Mouse (Mus musculus) T-helper 2 cell (primary cell): ENCODE results near the gene Elovl1.

ENCODE experiments used
- in situ Hi-C: fragments of 300-600 bp; cut with MboI, MseI; formaldehyde crosslinking; loops from one replicate; pipeline ENCODE4 v1.15.1; 2025; ENCODE audit warnings: high pct_unique_total_duplicates

Elovl1 gene

DNA sequence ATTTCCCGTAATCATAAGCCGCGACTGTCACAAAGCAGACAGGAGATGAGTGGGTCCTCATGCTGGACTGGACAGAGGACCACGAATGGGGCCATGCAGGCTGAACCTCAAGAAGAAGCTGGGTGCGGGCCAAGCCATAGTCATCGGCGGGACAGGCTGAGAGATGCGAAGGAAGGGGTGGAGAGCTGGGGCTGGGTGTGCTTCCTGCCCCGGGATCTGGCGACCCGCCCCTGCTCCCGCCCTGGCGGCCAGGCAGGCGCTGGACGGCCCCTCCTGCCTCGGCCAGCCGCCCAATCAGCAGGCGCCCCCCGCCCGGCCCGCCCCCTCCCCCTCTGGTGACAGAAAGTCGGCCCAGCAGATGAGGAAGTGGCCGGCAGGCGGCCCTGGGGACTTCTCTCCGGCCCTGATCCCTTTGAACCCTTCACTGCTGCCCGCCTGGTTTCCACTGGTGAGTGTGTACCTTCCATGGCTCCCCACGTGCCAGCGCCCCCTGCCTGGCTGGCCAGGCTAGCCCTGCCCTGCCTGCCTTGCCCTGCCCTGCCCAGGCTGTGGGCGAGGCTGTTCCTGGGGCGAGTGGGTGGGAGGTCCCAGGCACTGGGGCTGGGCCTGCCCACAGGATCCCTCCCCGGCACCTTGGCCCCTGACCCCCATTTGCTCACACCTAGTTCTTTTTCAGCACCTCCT is at the start of gene Elovl1:
TSS of gene Elovl1 (plus strand) at position 326 of the 684 bp plus-strand sequence.
- in situ Hi-C loops = no loop called here

DNA sequence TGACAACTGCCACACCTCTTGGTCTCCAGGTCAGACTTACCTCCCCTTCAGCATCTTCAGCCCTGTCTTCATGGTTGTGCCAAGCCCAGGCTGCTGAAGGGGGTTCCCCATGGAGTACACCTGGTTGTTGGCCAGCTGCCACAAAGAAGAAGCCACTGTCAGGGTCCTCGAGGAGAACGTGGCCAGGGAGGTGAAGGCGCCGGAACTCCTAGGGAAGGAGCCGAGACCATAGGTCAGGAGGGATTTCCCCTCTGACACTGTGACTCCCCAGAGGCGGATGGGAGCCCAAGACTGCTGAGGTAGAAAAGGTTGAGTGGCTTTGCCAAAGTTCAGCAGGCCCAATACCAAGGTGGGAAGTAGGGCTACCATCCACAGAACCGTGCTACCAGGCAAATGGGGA is 44.6 kb upstream of the Elovl1 start:
- in situ Hi-C loops = no loop called here

DNA sequence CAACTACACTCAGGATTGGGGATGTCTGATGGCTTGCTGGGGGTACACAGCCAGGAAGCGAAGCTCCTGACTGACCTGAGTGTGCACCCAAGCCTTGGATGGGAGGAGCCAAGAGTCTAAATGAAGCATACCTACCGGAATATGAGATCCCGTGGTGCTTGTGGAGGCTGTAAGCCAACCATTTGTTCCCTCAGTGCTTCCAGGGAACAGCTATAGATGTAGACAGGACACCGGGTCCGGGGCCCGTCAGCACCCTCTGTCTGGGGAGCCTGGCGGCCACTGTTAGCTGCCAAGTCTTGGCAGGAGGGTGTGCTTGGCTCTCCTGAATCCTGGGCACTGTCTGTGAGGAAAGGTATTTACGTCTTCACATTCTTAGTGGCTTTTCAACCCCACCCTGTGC is 40.6 kb upstream of the Elovl1 start:
- in situ Hi-C loops = no loop called here

DNA sequence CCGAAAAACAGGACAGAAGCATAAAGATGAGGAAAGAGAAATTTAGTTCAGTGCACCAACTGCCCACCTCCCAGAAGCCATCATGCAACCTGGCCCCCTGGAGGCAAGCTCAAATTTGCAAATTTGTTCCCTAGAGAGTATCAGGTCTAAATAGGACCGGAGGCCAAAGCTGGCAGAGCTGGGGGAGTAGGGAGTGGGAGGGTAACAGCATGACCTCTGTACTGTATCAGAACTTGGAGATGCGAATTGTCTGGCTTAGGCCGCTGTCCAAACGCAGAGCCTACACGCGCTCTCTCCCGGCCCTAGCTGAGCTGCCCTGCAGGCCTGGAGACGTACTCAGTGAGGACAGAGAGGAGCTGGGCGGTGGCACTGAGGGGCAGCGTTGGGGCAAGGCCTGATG is 37.7 kb upstream of the Elovl1 start:
- in situ Hi-C loops = no loop called here

DNA sequence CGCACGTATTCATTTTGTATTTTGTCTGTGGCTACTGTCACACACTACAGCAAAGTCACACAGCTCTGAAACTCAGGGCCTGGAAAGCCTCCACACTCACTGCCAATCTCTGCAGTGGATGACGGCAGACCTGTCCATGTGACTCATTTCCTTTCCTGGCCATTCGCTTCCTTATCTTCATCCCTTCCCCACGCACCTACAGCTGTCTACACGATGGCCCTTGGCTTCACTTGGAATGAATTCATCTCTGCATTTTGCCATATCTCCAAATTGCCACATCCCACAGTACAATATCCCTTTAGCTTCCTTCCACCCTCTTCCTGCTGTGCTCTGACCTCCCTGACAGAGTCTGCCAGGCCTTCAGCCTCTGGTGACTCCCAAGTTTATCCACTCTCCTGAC is 33.4 kb upstream of the Elovl1 start:
- in situ Hi-C loops = no loop called here

DNA sequence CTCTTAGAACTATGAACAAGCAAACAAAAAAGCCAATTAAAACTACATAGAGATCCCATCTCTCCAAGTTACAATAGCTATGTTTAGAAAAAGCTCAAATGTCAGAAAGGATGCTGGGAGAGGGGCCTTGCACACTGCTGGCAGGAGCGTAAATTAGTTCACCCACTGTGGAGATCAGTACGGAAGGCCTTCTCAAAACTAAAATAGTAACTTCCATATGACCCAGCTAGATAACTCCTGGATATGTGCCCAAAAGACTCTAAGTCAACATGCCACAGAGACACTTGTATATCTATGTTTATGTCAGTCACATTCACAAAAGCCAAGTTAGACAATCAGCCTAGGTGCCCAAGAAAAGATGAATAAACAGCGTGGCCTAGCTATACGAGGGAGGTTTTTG is 32.6 kb upstream of the Elovl1 start:
- in situ Hi-C loops = no loop called here

DNA sequence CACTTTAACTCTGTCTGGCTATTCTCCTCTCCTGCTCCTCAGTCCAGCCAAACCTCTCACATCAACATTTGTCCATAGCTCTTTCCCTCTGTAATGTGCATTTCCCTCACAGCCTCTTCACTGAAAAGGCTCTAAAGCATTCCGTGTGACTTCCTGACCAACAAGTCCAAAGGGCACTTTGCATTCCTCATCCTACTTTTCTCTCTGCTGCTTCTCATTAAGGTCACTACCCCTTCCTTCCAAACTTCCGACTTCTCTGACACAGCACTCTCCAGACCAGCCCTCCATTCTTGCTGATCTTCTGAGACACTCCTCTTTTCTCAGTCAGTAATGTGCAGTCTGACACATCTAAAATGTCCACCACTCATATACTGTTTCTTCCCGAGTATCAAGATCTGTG is 31.5 kb upstream of the Elovl1 start:
- in situ Hi-C loops = no loop called here

DNA sequence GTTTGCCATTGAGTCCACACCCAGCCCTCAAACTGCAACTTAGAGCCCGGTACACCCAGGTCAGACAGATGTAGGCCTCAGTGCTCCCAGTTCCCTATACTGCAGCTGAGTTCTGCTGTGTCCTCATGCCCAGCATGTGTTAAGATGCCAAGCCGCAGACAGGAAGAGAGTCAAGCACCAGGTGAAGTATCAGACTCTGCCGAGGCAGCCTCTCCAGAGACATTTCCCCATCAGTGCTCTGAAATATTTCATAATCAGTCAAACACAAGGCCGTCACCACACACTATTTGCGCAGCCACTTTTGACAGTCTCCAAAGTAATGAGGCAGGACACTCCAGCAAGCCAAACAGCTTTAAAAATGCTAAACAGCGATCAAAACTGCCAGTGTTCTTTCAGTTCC is 29.5 kb upstream of the Elovl1 start:
- in situ Hi-C loops = no loop called here

DNA sequence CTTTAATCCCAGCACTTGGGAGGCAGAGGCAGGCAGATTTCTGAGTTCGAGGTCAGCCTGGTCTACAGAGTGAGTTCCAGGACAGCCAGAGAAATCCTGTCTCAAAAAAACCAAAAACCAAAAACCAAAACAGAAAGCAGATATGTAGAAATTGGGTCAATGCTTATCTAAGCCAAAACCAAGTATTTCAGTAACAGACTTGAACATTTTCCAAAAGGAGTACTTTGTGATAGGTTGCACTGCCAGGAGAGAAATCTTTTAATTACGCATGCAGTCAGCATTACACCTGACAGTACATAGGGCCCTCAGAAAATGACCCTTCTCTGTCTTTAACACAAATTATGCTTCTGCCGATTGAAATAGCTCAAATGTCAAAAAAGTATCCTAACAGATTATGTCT is 26.5 kb upstream of the Elovl1 start:
- in situ Hi-C loops = loop anchor here (10.0 kb wide), 1 partner anchor 173 kb away; no protein-coding TSS in a partner anchor

DNA sequence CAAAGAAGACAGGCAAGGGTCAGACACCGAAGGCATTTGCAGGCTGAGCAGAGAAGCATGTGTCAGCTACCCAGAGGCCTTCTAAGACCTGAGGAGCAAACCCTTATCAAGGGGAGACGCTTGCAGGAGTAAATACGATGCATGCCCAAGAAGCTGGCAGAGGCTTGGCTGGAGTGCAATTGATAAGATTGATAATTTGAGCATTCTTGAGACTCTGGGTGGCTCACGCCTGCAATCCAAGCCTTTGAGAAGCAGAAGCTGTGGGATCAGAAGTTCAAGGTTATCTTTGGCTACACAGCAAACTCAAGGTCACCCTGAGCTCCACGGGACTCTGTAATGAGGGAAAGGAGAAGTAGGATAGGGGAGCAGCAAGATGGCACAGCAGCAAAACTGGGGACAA is 26.0 kb upstream of the Elovl1 start:
- in situ Hi-C loops = loop anchor here (10.0 kb wide), 1 partner anchor 173 kb away; no protein-coding TSS in a partner anchor

DNA sequence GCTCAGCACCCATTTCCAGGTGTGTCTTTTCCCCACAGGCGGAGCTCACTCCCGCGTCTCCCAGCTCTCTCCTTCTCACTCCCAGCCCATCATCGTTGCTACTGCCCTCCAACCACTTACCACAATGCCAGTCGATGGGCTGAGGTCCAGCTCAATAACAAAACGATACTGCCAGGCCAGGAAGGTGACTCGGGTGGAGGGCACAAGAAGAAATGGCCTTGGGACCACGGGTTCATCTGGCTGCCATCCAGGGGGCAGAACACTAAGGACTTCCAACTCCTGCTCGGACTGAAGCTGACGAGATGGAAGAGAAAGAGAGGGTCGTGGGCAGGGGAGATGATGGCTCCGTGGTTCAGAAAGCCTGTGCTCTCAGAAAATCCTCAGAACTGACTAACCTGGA is 25.2 kb upstream of the Elovl1 start:
- in situ Hi-C loops = loop anchor here (10.0 kb wide), 1 partner anchor 172 kb away; no protein-coding TSS in a partner anchor

DNA sequence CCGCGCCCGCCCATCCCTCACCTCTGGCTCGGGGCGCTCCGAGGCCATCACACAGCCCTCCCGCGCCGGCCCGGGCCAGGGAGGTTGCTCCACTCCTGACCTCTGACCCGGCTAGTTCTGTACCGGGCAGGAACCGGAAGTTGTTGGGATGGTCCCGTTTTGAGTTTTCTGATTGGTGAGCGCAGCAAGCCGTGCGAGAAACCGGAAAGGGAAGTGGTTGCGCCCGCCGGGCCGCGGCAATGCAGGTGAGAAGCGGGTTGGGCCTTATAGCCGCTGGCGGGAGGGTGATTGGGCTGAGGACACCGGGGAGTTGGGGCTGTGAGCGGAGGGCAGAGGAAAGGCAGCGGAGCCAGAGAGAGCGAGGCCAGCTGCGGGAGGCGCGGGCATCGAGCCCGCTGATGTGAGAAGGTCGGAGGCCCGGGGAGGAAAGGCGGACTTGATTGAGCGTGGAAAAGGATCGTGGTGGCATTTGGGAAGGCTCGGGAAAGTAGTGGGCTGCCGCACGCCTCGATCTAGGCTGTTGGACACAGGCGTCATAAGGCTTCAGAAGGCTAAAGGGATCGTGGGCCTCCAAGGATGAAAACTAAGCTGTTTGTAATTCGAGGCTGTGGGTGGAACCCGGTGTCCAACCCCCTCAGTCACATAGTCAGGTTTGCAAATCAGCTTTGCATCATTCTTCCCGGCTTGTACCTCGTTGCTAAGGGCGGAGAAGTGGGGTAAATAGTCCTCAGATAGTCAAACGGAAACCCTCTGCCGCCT is 18.6 kb upstream of the Elovl1 start, which contains the start of the genes Szt2 and Med8:
TSS of gene Szt2 (minus strand) at position 132 of the 759 bp plus-strand sequence.
TSS of gene Med8 (plus strand) at position 196 of the 759 bp plus-strand sequence.
- in situ Hi-C loops = loop anchor here (10.0 kb wide), 1 partner anchor 165 kb away; no protein-coding TSS in a partner anchor

DNA sequence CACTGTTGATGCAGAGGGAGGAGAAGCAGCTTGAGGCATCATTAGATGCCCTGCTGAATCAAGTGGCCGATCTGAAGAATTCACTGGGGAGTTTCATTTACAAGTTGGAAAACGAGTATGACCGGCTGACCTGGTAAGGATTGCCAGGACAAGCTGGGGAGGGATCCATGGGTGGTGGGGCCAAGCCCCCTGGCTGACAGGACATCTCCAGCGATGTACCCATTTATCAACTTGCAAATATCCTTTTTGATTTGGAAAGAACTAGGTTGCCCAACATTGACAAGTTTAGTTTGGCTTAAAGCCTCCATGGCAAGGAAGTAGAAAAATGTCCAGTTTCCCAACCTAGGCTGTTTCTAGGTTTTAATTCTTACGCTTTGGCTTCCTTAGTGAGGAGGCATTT is 17.0 kb upstream of the Elovl1 start:
- in situ Hi-C loops = no loop called here

DNA sequence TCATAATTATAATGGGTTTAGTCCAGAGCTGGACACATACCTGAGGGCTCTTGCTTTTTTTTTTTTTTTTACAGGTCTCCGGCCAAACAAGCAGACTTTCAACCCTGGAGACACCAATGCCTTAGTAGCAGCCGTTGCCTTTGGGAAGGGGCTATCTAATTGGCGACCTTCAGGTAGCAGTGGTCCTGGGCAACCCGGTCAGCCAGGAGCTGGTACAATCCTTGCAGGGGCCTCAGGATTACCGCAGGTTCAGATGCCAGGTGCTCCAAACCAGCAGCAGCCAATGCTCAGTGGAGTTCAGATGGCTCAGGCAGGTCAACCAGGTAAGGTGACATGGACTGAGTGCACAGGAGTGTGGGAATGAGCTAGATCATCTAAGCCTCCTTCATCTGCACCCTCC is 14.3 kb upstream of the Elovl1 start:
- in situ Hi-C loops = no loop called here

DNA sequence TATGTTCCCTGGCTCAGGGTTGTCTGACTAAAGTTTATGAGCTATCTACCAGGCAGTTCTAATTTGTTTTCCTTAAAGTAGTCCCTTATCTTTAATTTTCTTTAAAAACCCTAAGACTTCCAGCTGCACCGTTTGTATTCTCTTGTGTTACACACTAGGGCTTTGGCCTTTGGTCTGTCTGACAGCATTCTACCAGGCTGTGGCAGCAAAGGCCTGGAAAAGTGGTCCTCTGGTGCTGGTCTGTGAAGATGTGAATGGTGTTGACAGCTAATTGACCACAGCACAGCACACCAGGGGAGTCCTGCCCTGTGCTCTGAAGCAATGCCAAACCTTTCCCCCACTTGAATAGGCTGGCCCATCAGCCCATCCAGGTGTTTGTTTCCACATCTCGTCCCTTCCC is 12.1 kb upstream of the Elovl1 start:
- in situ Hi-C loops = no loop called here

DNA sequence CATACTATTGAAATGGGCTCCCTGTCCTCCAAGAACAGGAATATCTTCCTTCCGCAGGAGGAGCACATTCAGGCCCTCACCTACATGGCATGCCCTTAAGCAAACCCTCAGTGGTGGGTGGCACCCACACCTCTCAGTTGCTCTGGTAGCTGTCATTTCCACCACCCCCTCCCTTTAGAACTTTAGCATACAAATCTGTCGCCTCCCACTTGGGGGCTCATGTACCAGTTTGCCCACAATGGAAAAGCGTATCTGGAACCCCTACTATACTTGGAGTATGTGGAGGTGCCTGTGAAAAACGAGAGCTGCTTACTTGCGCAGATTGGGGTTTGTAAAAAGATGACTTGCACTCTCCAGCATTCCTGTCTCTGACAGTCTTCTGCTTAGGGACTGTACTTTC is 11.6 kb upstream of the Elovl1 start:
- in situ Hi-C loops = no loop called here

DNA sequence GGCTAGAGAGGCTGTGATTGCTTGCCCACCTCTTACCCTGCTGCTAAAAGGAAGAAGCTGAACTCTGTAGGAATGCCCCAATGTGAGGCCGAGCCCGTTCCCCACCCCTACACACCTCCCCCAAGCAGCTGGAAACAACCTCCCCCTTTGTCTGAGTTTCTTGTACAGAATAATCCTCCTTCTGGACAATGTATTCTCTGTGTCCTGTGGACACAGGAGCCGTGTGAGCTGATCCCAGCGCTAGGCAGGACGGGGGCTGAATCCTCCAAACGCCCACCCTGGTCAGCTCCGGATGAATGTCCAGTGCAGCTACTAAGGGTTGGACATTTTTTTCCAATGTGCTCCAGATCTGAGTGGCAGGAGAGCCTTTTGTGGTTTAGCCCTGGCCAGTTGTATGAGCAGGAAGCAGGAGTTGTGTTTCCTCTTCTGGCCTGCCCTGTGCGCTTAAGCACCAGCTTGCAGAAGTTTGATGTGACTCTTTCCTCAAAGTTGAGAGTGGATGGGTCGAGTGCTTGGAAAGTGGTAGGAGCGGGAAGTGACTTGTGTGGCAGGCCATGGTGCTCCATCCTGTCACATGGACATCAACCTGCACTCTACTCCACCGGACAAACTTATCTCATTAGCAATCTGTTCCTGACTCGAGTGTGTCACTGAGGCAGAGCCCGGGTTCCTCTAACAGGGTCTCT is 10.6 kb upstream of the Elovl1 start:
- in situ Hi-C loops = no loop called here

DNA sequence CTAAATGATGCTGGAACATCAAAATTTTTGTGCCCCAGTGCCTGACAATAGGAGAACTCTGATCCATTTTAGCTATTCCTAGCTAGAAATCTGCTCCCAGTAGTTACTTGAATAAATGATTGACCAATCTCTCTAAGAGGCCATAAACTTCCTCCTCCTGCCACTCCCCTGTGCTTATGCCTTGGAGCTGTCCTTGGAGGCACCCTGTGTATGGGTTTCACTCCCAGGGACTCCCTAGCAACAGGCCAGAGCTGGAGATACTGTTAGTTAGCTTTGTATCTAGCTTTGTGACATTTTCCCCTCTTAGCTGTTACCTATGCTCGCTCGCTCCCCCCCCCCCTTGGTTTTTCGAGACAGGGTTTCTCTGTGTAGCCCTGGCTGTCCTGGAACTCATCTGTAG is 6.5 kb upstream of the Elovl1 start:
- in situ Hi-C loops = no loop called here

DNA sequence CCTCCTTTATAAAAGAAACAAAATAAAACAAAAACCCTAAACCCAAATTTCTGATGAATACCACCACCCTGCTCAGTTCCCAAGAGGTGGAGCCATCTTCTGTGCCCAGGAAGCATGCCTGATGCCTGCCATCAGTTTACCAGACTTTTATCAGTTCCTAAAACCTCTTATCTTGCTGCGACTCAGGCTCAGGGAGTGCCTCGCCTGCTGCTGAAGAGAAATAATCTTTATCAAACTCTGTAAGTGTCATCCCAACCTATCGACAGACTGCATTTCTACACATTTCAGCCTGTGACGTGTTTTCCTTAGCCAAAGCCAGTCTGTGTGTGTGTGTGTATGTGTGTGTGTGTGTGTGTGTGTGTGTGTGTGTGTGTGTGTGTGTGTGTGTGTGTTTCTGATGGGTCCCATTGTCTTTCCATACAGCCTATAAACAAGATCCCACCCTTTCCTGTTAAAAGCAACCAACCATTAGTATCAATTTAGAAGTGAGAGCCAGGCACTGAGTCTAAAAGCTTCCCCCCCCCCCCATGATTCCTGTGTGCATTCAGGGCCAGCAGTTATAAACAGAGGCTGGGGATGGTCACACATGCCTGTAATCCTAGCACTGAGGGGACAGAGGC is 3.2 kb upstream of the Elovl1 start:
- in situ Hi-C loops = no loop called here

DNA sequence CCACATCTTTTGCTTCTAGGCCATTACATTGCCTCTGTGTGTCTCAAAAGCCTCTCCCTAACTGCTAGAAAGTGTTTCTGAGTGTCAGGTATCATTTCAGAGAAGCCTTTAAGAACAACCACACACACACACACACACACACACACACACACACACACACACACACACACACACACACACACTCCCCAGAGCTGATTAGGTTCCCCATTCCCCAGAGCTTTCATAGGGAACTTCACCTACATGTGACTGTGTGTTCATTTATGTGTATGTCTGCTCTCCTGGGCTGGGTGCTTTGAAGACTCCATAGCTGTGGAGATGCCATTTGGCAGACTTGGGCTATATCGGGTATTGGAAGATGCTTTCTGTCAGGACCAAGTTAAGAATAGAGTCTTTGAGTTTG is 2.5 kb upstream of the Elovl1 start:
- in situ Hi-C loops = no loop called here

DNA sequence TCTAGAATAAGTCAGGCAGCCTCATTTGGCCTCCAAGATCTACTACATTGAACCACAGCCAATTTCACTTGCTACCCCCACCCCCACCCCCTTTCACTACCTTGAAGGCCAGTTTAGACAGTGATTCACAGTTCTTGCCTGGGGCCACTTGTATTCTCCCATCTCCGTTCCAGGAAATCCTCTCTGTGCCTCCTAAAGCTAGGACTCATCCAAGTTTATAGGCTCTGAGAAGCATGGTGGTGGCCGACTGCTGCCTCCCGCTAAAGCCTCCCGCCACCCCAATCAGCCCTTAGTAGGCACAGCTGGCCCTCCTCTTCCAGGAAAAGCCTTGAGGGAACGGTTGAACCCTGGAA is 502 bp upstream of the Elovl1 start:
- in situ Hi-C loops = no loop called here
